13 mouse cellular contexts compared by ENCODE assay signal in the genomic region with DNA sequence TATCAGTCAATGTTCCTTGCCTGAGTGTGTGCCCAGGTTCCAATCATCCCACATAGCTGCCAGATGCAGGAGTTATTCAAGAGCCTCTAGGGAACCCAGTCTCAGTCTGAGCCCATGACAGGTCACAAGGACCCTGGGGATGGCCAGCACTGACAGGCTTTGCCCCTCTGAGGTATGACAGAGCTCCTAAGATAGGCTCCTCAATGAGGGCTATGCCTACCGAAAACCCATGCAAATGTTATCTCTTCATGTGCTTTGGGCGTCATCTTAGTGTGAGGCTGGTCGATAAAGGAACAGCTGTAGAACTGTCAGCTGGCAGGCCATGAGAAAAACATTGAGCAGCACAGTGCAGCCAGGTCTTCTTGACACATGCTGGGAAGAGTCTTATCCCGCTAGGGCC. TPM values are rescaled to one million over a fixed set of nuclear protein-coding genes. Genes with fewer than 3 reads are reported as not detected.
A peak's percentile ranks its signal among the peaks of the same experiment; 100 is the strongest.
DNase-seq lines count a peak whose midpoint lies in the region; ATAC-seq and TF ChIP-seq lines count a peak whose summit lies in the region.
"Had no signal": no experiment of that assay in that cellular context is flagged by ENCODE, and none has a peak within 500 bp of the region (broad histone marks: within the 10 kb centered on the region; RNA-seq: fewer than 3 reads in every experiment).

No protein-coding gene starts in this region.

- peaks cover 19% of the 10 kb centered on the region for H3K36me3 ChIP-seq in heart, postnatal 0 days (replicated peaks; ENCODE audit: control insufficient read depth, insufficient read depth, low read length)
- H3K36me3 ChIP-seq in myocyte (ENCODE audit: control insufficient read depth, insufficient read depth), result peaks cover 8% of the 10 kb centered on the region
- H3K36me3 ChIP-seq: midbrain, embryonic 15.5 days had no signal

- peak; percentile 7 for ATAC-seq in heart, postnatal 0 days (ENCODE audit: insufficient read depth, low read depth)

- TF ChIP-seq POLR2A in cerebellum, adult 2 months (IDR thresholded peaks at IDR 0.05; ENCODE audit: borderline replicate concordance, insufficient read depth, low read length), result no peak
- TF ChIP-seq POLR2A in myocyte (IDR thresholded peaks at IDR 0.05; ENCODE audit: insufficient read length, low read depth), result no peak

- H3K4me3 ChIP-seq in cerebellum, adult 2 months (replicated peaks; ENCODE audit: insufficient read depth, low read depth, low read length), result no peak overlapping the region
- H3K4me3 ChIP-seq in layer of hippocampus, adult 2 months, result no peak overlapping the region
- no peak overlapping the region for H3K4me3 ChIP-seq in heart, postnatal 0 days (ENCODE audit: low read depth, low read length)
- H3K4me3 ChIP-seq in myocyte, result no peak overlapping the region

- TF ChIP-seq EP300 in heart, postnatal 0 days (IDR thresholded peaks at IDR 0.05; ENCODE audit: low read depth), result peak; percentile 58; the same call in 1 of the 2 replicates

- H3K9me3 ChIP-seq in heart, postnatal 0 days (replicated peaks; ENCODE audit: control insufficient read depth, low read length), result no peaks in the 10 kb centered on the region
- H3K9me3 ChIP-seq: forebrain, embryonic 13.5 days; midbrain, embryonic 15.5 days had no signal

- no peak overlapping the region for H3ac ChIP-seq in myocyte (ENCODE audit: control insufficient read depth, insufficient read length)

- H3K4me2 ChIP-seq in heart, postnatal 0 days (ENCODE audit: low read depth, low read length), result 0 out of 2 replicates have a peak overlapping the region, but pooled peaks have one; percentile 69
- peak overlapping the region; percentile 19 for H3K4me2 ChIP-seq in myocyte (ENCODE audit: low read depth)

- no peak for TF ChIP-seq CTCF in cerebellum, adult 2 months (IDR thresholded peaks at IDR 0.05; ENCODE audit: borderline replicate concordance, insufficient read depth, low read depth, low read length)
- TF ChIP-seq CTCF in layer of hippocampus, adult 2 months (conservative IDR thresholded peaks at IDR 0.05), result no peak
- no peak for TF ChIP-seq CTCF in heart, postnatal 0 days (IDR thresholded peaks at IDR 0.05; ENCODE audit: low read depth)

- WGBS in cerebellum, adult 2 months, result 62% methylated on average over 4 of the region's 4 CpGs
- WGBS in heart, postnatal 0 days, result 36% methylated on average over 4 of the region's 4 CpGs

- peaks cover 10% of the 10 kb centered on the region for H3K4me1 ChIP-seq in cerebellum, adult 2 months (ENCODE audit: control insufficient read depth, insufficient read depth, low read length)
- peaks cover 22% of the 10 kb centered on the region for H3K4me1 ChIP-seq in heart, postnatal 0 days (ENCODE audit: control insufficient read depth, insufficient read depth)

- H3K9ac ChIP-seq in heart, postnatal 0 days (replicated peaks; ENCODE audit: low read depth, low read length), result no peak overlapping the region

- no peak for DNase-seq in cerebellum, adult 2 months
- DNase-seq in cerebellum, postnatal 36 days, result no peak
- no peak for DNase-seq in layer of hippocampus, adult 2 months (ENCODE audit: low spot score in 2 of 2)
- DNase-seq in layer of hippocampus, postnatal 10 days (ENCODE audit: low spot score in 2 of 2), result no peak
- DNase-seq in heart, postnatal 0 days (ENCODE audit: low spot score), result peak; percentile 6
- DNase-seq in lung, postnatal 4 days, result no peak
- DNase-seq in thymus, postnatal 36 days, result no peak
- DNase-seq: adrenal gland, postnatal 14 days; cerebellum, adult 11-12 months; gastrocnemius, postnatal 14 days had no signal

- H3K27ac ChIP-seq in cerebellum, adult 2 months (ENCODE audit: insufficient read depth, low read length), result 0 out of 2 replicates have a peak overlapping the region, but pooled peaks have one; percentile 17
- H3K27ac ChIP-seq in layer of hippocampus, adult 2 months, result peak overlapping the region; percentile 93
- H3K27ac ChIP-seq in heart, postnatal 0 days (ENCODE audit: low read depth), result peak overlapping the region; percentile 84
- H3K27ac ChIP-seq: forebrain, embryonic 13.5 days had no signal

- no peaks in the 10 kb centered on the region for H3K27me3 ChIP-seq in cerebellum, adult 2 months (ENCODE audit: control insufficient read depth, insufficient read depth, low read length)
- H3K27me3 ChIP-seq in heart, postnatal 0 days (ENCODE audit: control insufficient read depth, insufficient read depth, low read length), result no peaks in the 10 kb centered on the region
- no peaks in the 10 kb centered on the region for H3K27me3 ChIP-seq in myocyte (ENCODE audit: control insufficient read depth, insufficient read depth, insufficient read length)
- H3K27me3 ChIP-seq: forebrain, embryonic 13.5 days; midbrain, embryonic 15.5 days had no signal

- no peaks in the 10 kb centered on the region for H3K79me2 ChIP-seq in myocyte (ENCODE audit: control insufficient read depth, insufficient read depth)

TF ChIP-seq in myocyte, 11 proteins besides CTCF, POLR2A, EP300 and RAD21:
- no peak for TF ChIP-seq CEBPB (IDR thresholded peaks at IDR 0.05; ENCODE audit: insufficient read depth, poor library complexity, severe bottlenecking)
- no peak for TF ChIP-seq MAX (IDR thresholded peaks at IDR 0.05; ENCODE audit: low read depth)
- no peak for TF ChIP-seq TCF12 (IDR thresholded peaks at IDR 0.05; ENCODE audit: insufficient read depth, poor library complexity, severe bottlenecking)
- TF ChIP-seq REST (IDR thresholded peaks at IDR 0.05; ENCODE audit: insufficient read depth, insufficient read length), result no peak
- TF ChIP-seq TCF3 (IDR thresholded peaks at IDR 0.05; ENCODE audit: insufficient read length, low read depth), result no peak
- peak in 2 of 3 experiments; percentile 7 to 73 for TF ChIP-seq MYOG (IDR thresholded peaks at IDR 0.05; ENCODE audit: control insufficient read depth in 1 of 3, insufficient read depth in 1 of 3, insufficient read length in 2 of 3, low read depth in 2 of 3)
- peak in 2 of 3 experiments; percentile 43 to 55 for TF ChIP-seq MYOD1 (IDR thresholded peaks at IDR 0.05; ENCODE audit: control insufficient read depth in 1 of 3, insufficient read length in 2 of 3, low read depth in 2 of 3)
- TF ChIP-seq USF1 (IDR thresholded peaks at IDR 0.05; ENCODE audit: low read depth), result no peak
- TF ChIP-seq POLR2AphosphoS2 (IDR thresholded peaks at IDR 0.05; ENCODE audit: insufficient read length, low read depth), result no peak

RNA-seq across cellular contexts. Expression of a gene that starts 1.3 kb away (rescaled TPM):
- 57.6 and 59.5 TPM in 2 replicates for polyA plus RNA-seq in cerebellum, adult 2 months (2012; rRNA removed)
- 10 to 100 TPM; 40.7 to 43.5 TPM for total RNA-seq in layer of hippocampus, adult 2 months (2021)
- 10 to 100 TPM; 12.2 to 16.4 TPM for total RNA-seq in layer of hippocampus, postnatal 10 days (2021)
- total RNA-seq in heart, postnatal 0 days (2014; rRNA removed; ENCODE audit: low replicate concordance), result 12.5 and 17.5 TPM in 2 replicates
- polyA plus RNA-seq in heart, postnatal 0 days (2015; fragmentation: Nextera tagmentation; extraction: Ambion mirVana), result 20.5 and 26.7 TPM in 2 replicates
- 28.9 TPM for polyA plus RNA-seq in myocyte (2012; fragmentation: generic; extraction: Trizol)

RNA-seq across cellular contexts. Expression of a gene that starts 12.2 kb away (rescaled TPM):
- 37.7 and 38.0 TPM in 2 replicates for polyA plus RNA-seq in cerebellum, adult 2 months (2012; rRNA removed)
- 10 to 100 TPM; 52.9 to 55.4 TPM for total RNA-seq in layer of hippocampus, adult 2 months (2021)
- total RNA-seq in layer of hippocampus, postnatal 10 days (2021), result 10 to 100 TPM; 29.9 to 32.0 TPM
- total RNA-seq in heart, postnatal 0 days (2014; rRNA removed; ENCODE audit: low replicate concordance), result 7.0 and 12.4 TPM in 2 replicates
- polyA plus RNA-seq in heart, postnatal 0 days (2015; fragmentation: Nextera tagmentation; extraction: Ambion mirVana), result 4.5 and 4.8 TPM in 2 replicates
- 5.7 TPM for polyA plus RNA-seq in myocyte (2012; fragmentation: generic; extraction: Trizol)

RNA-seq across cellular contexts. Expression of a gene that starts 18.4 kb away (rescaled TPM):
- 76.8 and 77.5 TPM in 2 replicates for polyA plus RNA-seq in cerebellum, adult 2 months (2012; rRNA removed)
- 10 to 100 TPM; 39.5 to 40.3 TPM for total RNA-seq in layer of hippocampus, adult 2 months (2021)
- 10 to 100 TPM; 60.4 to 65.8 TPM for total RNA-seq in layer of hippocampus, postnatal 10 days (2021)
- 29.1 and 37.9 TPM in 2 replicates for total RNA-seq in heart, postnatal 0 days (2014; rRNA removed; ENCODE audit: low replicate concordance)
- 14.3 and 16.1 TPM in 2 replicates for polyA plus RNA-seq in heart, postnatal 0 days (2015; fragmentation: Nextera tagmentation; extraction: Ambion mirVana)
- polyA plus RNA-seq in myocyte (2012; fragmentation: generic; extraction: Trizol), result 111 TPM

RNA-seq across cellular contexts. Expression of a gene that starts 45.3 kb away (rescaled TPM):
- 3.3 and 3.8 TPM in 2 replicates for polyA plus RNA-seq in cerebellum, adult 2 months (2012; rRNA removed)
- total RNA-seq in layer of hippocampus, adult 2 months (2021), result 10 to 100 TPM; 64.8 to 69.4 TPM
- total RNA-seq in layer of hippocampus, postnatal 10 days (2021), result 10 to 100 TPM; 40.6 to 44.8 TPM
- total RNA-seq in heart, postnatal 0 days (2014; rRNA removed; ENCODE audit: low replicate concordance), result 3.1 and 5.8 TPM in 2 replicates
- polyA plus RNA-seq in heart, postnatal 0 days (2015; fragmentation: Nextera tagmentation; extraction: Ambion mirVana), result 5.2 and 7.7 TPM in 2 replicates
- 13.5 TPM for polyA plus RNA-seq in myocyte (2012; fragmentation: generic; extraction: Trizol)

Comparison
In these comparisons a context has a peak if more than half of its experiments do, and no peak if none do; other contexts are left out.
1. H3K27ac ChIP-seq: peak in every context shown above with its lines; median percentile 93 in layer of hippocampus, adult 2 months; 84 in heart, postnatal 0 days; 17 in cerebellum, adult 2 months.